Mouse (Mus musculus): Measurements from ENCODE around the gene Clec12b. TPM values are rescaled to one million over a fixed set of nuclear protein-coding genes. Genes with fewer than 3 reads are reported as not detected.

The Clec12b gene
- polyA plus RNA-seq, 1 experiment = 7.1 TPM

- Histone ChIP-seq H3K4me1 (ENCODE audit: control insufficient read depth, insufficient read depth, low read length) (peaks cover 1% of the 10 kb centered on the region; the same call in 1 of the 2 replicates), H3K4me3 (ENCODE audit: control insufficient read depth, low read depth, low read length) (no peak overlapping the region), H3K27ac (ENCODE audit: control insufficient read depth, insufficient read depth, low read depth, low read length) (no peak overlapping the region), H3K27me3 (ENCODE audit: control insufficient read depth, insufficient read depth, low read length) (no peaks in the 10 kb centered on the region), H3K36me3 (ENCODE audit: control insufficient read depth, insufficient read depth, low read length) (peaks cover 2% of the 10 kb centered on the region; the same call in 1 of the 2 replicates)
- TF ChIP-seq CTCF (IDR thresholded peaks at IDR 0.05; ENCODE audit: control insufficient read depth, insufficient read depth, insufficient replicate concordance, low read depth, low read length) (no peak), POLR2A (IDR thresholded peaks at IDR 0.05; ENCODE audit: control insufficient read depth, low read depth, low read length) (no peak)
Measured at GRCm38 (mm10) chr6:129326568-129327150, 59.0 kb downstream of the Clec12b start.

- Histone ChIP-seq H3K27ac (ENCODE audit: control insufficient read depth, insufficient read depth, low read depth, low read length) (no peak overlapping the region), H3K4me3 (ENCODE audit: control insufficient read depth, low read depth, low read length) (no peak overlapping the region), H3K36me3 (ENCODE audit: control insufficient read depth, insufficient read depth, low read length) (peaks cover 2% of the 10 kb centered on the region; the same call in 1 of the 2 replicates), H3K27me3 (ENCODE audit: control insufficient read depth, insufficient read depth, low read length) (no peaks in the 10 kb centered on the region), H3K4me1 (ENCODE audit: control insufficient read depth, insufficient read depth, low read length) (no peaks in the 10 kb centered on the region)
- no peak for TF ChIP-seq CTCF (IDR thresholded peaks at IDR 0.05; ENCODE audit: control insufficient read depth, insufficient read depth, insufficient replicate concordance, low read depth, low read length)
- no peak for TF ChIP-seq POLR2A (IDR thresholded peaks at IDR 0.05; ENCODE audit: control insufficient read depth, low read depth, low read length)
Measured at GRCm38 (mm10) chr6:129326016-129326415, 59.7 kb downstream of the Clec12b start.

Other genes starting within 250 kb of the Clec12b start
- gene Clec2d, start 205.3 kb downstream of the Clec12b start, polyA plus RNA-seq (2012; rRNA removed) = 4.5 and 4.9 TPM in 2 replicates
- 0.07 TPM in 1 of 2 replicates, not detected in the other for gene Cd69, start 110.4 kb downstream of the Clec12b start, polyA plus RNA-seq (2012; rRNA removed)
- 661 and 905 TPM in 2 replicates for gene 4922502D21Rik, start 54.1 kb downstream of the Clec12b start, polyA plus RNA-seq (2012; rRNA removed)
- 0.21 and 0.28 TPM in 2 replicates for gene Clec12a, start 43.2 kb downstream of the Clec12b start, polyA plus RNA-seq (2012; rRNA removed)
- 0.04 TPM in 1 of 2 replicates, not detected in the other for gene Clec1b, start 11.4 kb upstream of the Clec12b start, polyA plus RNA-seq (2012; rRNA removed)
- gene Clec9a, start 23.0 kb upstream of the Clec12b start, polyA plus RNA-seq (2012; rRNA removed) = 0.06 TPM in 1 of 2 replicates, not detected in the other
- gene Clec1a, start 66.1 kb upstream of the Clec12b start, polyA plus RNA-seq (2012; rRNA removed) = 0.02 TPM in 1 of 2 replicates, not detected in the other
- 0.06 and 0.12 TPM in 2 replicates for gene Olr1, start 121.3 kb upstream of the Clec12b start, polyA plus RNA-seq (2012; rRNA removed)
- gene Tmem52b, start 126.7 kb upstream of the Clec12b start, polyA plus RNA-seq (2012; rRNA removed) = not detected in 2 replicates
- gene Gabarapl1, start 147.3 kb upstream of the Clec12b start, polyA plus RNA-seq (2012; rRNA removed) = 279 and 296 TPM in 2 replicates
- gene Klre1, start 192.0 kb upstream of the Clec12b start, polyA plus RNA-seq (2012; rRNA removed) = 0.14 TPM in 2 replicates
- not detected in 2 replicates for gene Klrd1, start 205.9 kb upstream of the Clec12b start, polyA plus RNA-seq (2012; rRNA removed)
- not detected in 2 replicates for gene Klrk1, start 238.0 kb upstream of the Clec12b start, polyA plus RNA-seq (2012; rRNA removed)

Data from testis, adult 2 months (tissue).